Mouse (Mus musculus) right cerebral cortex, postnatal 10 days (tissue): ENCODE results near the gene Mal.

Source experiments
- DNase-seq, 2 experiments: peaks; one replicate each; pipeline ENCODE4 v3.0.0; 2021; ENCODE audit warnings: low spot score in 2 of 2

Mal gene

DNA sequence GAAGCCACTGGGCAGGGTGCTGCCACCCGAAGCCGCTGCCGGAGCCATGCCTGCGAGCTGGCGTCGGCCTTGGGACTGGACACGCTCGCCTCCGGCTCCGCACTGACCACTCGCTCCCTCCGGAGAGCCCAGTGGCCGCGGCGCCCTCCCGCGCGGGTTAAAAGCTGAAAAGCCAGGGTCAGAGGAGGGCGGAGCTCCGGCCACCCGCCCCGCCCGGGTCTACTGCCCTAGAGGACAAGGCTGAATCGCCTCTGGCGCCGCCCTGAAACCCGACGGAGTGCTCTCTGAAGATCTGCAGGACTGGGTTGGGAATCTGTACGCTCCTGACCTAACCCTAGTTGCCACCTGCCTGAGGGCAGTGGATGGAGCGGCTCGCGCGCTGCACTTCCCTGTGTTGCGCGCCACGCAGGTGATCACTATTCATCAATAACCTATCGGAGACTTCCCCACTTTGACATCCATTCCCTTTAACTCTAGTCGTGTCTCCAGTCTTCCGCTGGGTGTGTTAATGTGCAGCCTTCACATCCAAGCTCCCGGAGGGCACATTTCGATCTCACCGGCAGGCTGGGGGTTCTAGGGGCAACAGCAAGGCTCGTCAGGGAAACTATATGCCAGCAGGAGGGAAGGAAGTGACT is at the start of gene Mal:
Mal (minus strand) TSS at position 610 of the 635 bp plus-strand sequence.
- peak in 1 of 2 experiments; percentile 26 for DNase-seq

GRCm38 (mm10) chr2:127705267-127705666 is 48.8 kb upstream of the Mal start:
- no peak for DNase-seq

- no peak for DNase-seq
Measured at GRCm38 (mm10) chr2:127689239-127689638, 32.7 kb upstream of the Mal start.

GRCm38 (mm10) chr2:127683687-127684331 is 27.3 kb upstream of the Mal start:
- peak; percentile 80 for DNase-seq

DNA sequence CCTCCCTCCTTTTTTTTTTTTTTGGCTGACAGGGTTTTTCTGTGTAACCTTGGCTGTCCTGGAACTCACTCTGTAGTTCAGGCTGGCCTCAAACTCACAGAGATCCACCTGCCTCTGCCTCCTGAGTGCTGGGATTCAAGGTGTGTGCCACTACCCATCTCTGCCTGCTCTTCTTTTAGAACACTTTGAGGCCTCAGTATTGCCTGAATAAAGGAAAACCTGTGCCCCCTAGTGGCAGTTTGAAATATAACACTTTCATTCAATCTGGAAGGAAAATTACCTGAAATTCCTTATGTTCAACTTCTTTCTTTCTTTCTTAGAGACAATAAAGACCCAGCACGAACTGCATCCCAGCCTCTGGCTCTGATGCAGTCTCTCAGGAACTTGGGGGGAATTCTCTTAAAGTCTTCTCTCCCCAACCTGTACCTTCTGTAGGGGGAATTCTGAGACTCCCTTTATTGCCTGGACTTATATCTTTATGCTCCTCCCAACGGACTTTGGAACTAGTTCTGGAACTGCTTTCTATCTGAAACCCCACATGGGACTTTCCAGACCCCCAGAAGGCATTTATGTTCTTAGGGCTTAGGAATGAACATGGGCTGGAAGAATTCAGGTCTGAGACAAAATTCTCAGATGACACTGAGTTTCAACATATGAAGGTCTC is 11.5 kb upstream of the Mal start:
- DNase-seq, result peak in 1 of 2 experiments; percentile 26

GRCm38 (mm10) chr2:127667015-127667414 is 10.5 kb upstream of the Mal start:
- DNase-seq, result no peak

- no peak for DNase-seq
Measured at GRCm38 (mm10) chr2:127662708-127663107, 6.2 kb upstream of the Mal start.

DNA sequence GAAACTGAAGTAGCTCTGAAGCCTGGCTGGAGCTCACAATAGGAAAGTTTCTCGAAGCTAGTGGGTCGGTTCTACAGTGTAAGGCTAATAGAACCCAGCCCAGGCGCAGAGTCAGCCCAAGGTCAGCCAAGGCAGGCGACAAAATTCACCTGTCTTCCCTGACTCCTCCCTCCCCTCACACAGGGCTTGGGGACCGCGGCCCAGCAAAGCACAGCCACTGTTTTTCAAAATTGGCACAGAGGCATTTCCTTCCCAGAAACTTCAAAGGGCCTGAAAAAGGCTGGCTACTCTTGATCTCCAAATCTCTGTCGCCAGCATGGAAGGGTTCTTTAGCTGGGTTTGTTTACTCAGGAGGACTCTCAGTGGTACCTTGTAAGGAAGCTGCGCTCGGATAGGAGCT is 1.1 kb downstream of the Mal start:
- DNase-seq, result no peak

DNA sequence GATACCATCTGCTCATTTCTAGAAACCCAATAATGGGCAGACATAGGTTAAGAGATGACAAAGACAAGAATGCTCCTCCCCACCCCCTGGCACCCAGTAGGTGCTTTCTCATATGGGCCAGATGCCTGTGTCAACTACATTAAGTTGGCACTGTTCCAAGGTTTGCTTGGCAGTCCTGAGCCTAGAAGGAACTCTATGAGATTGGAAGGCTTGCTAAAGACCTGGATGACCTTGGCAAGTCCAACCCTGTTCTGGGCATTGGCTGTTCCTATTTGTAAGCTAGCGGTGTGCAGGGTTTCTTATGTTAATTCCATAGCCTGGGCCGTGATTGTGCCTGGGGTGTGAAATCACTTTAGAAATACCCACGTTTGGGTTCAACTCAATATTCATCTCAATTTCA is 1.7 kb downstream of the Mal start:
- DNase-seq, result no peak

DNA sequence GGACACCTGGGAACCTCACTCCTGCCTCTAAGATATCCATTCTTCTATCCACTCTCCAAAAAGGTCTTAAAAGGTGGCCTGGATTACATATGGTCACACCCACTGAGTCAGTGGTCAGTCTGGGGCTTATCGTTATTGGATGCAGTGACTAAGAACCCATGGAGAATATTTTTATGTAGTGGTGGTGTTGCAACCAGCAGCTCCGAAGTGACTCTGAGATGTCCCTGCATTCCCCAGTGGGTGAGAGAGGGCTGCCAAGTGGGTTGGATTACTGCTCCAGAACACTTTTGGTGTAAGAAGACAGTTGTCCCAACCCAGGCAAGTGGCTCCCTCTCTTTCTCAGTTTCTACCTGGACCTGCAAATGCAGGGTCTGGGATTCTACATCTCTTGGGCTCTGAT is 3.7 kb downstream of the Mal start:
- no peak for DNase-seq

- DNase-seq, result no peak
Measured at GRCm38 (mm10) chr2:127652335-127652734, 4.2 kb downstream of the Mal start.

DNA sequence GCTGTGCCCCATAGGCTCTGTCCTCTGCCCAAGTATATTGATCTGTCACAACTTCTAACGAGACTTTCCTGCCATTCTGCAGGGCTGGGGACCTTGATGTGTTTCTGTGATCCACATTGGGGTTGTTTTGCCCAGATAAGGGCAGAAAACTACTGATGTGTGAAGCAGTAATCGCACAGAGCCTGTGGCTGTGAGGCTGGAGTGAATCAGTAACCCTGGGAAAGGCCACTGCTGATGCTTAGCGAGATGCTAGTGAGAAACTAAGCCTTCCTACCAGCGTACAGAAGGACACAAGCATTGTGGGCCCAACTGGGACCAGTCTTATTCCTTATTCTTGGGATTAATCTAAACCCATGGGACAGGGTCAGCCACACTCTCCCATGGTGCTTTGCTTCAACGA is 4.9 kb downstream of the Mal start:
- no peak for DNase-seq

DNA sequence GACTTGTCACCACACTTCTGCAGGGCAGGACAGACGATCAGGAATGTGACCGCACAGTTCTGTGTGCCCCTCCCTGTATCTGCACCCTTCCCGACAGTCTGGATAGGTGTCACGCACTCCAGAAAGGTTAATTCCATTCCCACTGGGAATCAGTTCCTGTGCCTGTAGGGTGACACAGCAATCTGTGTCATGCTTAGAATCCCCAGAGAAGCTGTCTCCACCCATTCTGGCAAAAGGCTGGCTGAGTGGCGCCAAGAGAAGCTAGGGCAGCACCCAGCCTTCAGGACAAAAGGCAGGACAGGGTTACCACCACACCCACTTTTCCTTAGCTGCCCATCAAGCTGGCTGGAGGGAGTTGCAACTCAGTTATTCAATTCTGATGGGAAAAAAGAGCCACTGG is 6.6 kb downstream of the Mal start:
- DNase-seq, result no peak

- DNase-seq, result no peak
Measured at GRCm38 (mm10) chr2:127648145-127648544, 8.3 kb downstream of the Mal start.

DNA sequence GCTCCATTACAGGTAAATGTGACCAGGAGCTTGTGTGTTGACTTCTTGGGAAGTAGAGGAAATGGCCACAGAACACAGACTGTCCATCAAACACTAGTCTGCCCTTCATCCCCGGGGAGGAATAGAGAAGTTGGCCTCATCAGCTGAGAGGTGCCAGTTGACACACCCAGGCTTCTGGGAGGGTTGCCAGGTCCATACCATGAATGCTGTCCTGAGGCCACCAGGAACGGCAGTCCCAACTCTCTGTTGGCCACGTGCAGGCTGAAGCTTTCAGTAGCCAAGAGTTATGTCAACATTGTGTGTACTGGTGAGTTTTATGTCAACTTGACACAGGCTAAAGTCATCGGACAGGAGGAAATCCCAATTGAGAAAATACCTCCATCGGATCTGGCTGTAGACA is 9.6 kb downstream of the Mal start:
- DNase-seq, result no peak

GRCm38 (mm10) chr2:127643728-127644704 is 12.5 kb downstream of the Mal start:
- no peak for DNase-seq

- no peak for DNase-seq
Measured at GRCm38 (mm10) chr2:127638973-127639372, 17.5 kb downstream of the Mal start.

DNA sequence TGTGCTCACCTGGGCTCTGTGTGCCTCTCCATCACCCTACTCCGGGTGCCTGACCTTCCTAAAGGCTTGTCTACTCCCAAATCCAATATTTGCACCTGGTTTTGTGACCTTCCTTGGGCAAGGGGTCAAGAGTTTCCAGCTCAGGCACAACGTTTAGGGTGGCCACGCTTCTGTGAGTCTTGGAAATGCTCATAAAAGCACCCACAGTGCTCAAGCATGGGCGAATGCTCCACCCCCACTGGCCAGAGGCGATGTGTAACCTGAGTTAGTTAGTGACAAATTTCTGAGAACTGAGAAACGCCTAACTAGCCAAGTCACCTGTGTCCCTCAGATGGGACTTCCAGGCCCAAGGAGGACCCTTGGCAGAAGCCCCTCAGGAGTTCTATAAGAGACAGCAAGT is 20.9 kb downstream of the Mal start:
- DNase-seq, result no peak

DNA sequence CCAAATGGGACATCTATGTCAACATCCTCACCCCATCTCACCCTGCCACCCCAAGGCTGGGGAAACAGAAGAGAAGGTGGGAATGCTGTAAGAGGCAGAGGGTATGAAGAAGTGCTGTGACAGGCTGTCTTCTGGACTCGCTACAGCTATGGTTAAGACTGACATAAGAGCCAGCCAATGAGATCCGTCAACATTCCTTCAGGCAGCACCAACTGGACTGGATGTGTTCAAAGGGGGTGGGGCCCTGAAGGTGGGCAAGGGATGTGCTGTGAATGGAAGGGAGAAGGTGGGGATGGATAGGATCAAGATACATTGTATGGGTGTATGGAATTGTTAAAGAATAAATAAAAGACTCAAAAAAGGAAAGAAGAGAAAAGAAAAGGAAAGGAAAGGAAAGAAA is 23.9 kb downstream of the Mal start:
- DNase-seq, result no peak

DNA sequence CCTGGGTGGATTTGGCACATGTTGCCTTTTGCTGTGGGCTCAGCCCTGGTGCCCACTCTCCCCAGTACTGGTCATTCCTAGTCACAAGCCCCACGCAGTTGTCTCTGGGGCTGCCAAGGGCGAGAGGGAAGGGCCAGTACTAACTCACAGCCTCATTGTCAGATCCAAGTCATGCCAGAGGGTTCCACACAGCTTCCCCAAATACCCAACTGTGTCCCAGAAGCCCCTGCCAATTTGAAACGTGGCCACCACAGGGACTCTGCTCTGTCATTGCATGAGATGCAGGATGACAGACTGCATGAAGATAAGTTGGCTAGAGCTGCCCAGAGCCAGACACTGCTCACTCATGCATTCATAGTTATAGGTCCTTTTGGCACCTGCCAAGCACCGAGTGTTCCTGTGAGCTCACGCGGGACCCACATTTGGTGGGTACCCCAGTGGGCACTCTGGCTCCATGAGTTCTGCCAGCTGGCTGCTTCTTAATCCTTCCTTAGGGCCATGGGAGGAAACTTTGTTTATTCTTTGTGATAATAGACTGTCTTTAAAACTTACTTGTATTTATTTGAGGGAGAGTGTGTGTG is 28.4 kb downstream of the Mal start:
- peak in 1 of 2 experiments; percentile 31 for DNase-seq

GRCm38 (mm10) chr2:127627354-127627753 is 29.1 kb downstream of the Mal start:
- peak in 1 of 2 experiments; percentile 34 for DNase-seq

DNA sequence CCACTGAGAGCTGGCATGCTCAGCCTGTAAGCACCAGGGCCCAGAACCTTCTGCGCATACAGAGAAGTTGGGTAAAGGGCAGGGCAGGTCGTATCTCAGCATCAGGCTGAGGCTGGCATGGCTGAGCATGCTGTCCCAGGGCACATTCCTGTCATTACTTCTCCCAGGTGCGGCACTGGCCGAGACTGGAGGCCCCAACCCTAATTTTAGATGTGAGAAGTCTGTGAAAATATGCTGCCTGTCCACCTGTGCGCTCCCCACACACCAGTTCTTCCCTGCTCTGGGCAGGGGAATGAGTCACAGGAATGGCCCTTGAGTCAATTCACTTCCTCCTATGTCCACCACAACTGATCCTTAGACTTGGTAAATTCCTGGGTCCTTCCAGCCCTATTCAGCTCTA is 30.8 kb downstream of the Mal start:
- DNase-seq, result no peak
